Mouse (Mus musculus) embryonic fibroblast, embryonic 13.5 days (primary cell): ENCODE measurements around the gene Prkaa1.

Experiments used
- CTCF ChIP-seq: IDR thresholded peaks from 2 replicates; pipeline ENCODE4 v1.5.1; 2011; ENCODE audit warnings: mild to moderate bottlenecking, control low read depth, low read length, moderate library complexity, borderline replicate concordance; ENCODE audit not compliant: insufficient read depth
- POLR2A ChIP-seq: IDR thresholded peaks from 2 replicates; pipeline ENCODE4 v1.6.1; 2011; ENCODE audit warnings: low read depth, mild to moderate bottlenecking, control low read depth, low read length, moderate library complexity

DNA sequence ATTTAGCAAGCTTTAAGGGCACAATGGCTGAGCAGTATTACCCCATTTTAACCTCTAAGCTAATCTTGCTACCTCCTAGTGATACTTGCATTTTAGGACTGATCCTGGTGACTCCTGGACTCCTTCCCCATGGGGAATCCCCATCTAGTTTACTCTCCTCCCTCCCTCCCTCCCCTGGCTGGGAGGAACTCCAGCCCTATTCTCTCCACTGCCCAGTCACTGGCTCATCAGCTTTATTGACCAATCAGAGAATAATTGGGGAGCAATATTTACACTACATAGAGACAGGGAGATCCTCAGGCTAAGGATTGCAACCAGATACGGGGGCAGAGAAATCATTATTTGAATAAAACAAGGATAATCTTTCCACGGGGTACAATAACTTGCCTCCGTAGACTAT is 9.5 kb upstream of the Prkaa1 start:
- TF ChIP-seq CTCF (no peak), POLR2A (no peak)
